Mouse (Mus musculus) embryonic facial prominence, embryonic 15.5 days (tissue): ENCODE data around the gene Il6ra. TPM values are rescaled to one million over a fixed set of nuclear protein-coding genes. Genes with fewer than 3 reads are reported as not detected.

Experiments
- ATAC-seq: fragments of 200-750 bp; cut with Nextera tagmentation; 2 replicates; pipeline ENCODE4 v1.8.0; 2017; ENCODE audit warnings: low read depth, moderate TSS enrichment; ENCODE audit not compliant: insufficient number of reproducible peaks, low FRiP score, low TSS enrichment
- H3K27ac ChIP-seq: fragments of 300-500 bp; sonication (generic); replicated peaks from 2 replicates; pipeline ENCODE4 v1.5.1; 2015; ENCODE audit warnings: mild to moderate bottlenecking, inconsistent platforms
- H3K27me3 ChIP-seq: fragments of 300-500 bp; sonication (generic); 2 replicates; pipeline ENCODE4 v1.6.1; 2015; ENCODE audit warnings: inconsistent platforms
- H3K36me3 ChIP-seq: fragments of 300-500 bp; sonication (generic); 2 replicates; pipeline ENCODE4 v1.6.1; 2015; ENCODE audit warnings: mild to moderate bottlenecking, inconsistent platforms
- H3K4me1 ChIP-seq: fragments of 300-500 bp; sonication (generic); 2 replicates; pipeline ENCODE4 v1.6.1; 2015; ENCODE audit warnings: inconsistent platforms
- H3K4me2 ChIP-seq: fragments of 300-500 bp; sonication (generic); replicated peaks from 2 replicates; pipeline ENCODE4 v1.6.1; 2015; ENCODE audit warnings: mild to moderate bottlenecking, inconsistent platforms
- H3K4me3 ChIP-seq: fragments of 300-500 bp; sonication (generic); replicated peaks from 2 replicates; pipeline ENCODE4 v1.5.1; 2015; ENCODE audit warnings: mild to moderate bottlenecking, inconsistent platforms
- H3K9ac ChIP-seq: fragments of 300-500 bp; sonication (generic); 2 replicates; pipeline ENCODE4 v1.6.1; 2015; ENCODE audit warnings: inconsistent platforms
- H3K9me3 ChIP-seq: fragments of 300-500 bp; sonication (generic); replicated peaks from 2 replicates; pipeline ENCODE4 v1.6.1; 2016; ENCODE audit warnings: inconsistent platforms
- WGBS: fragments of 180-500 bp; shearing (Covaris S2); methylation state at CpG from one replicate; pipeline ENCODE4 v1.1.7; 2015; 5-methylcytosine and 5-hydroxymethylcytosine counted together
- polyA plus RNA-seq: library from polyadenylated mRNA; unstranded; fragments of >200 nt; fragmentation: Nextera tagmentation; extraction: Ambion mirVana; gene quantifications from 2 replicates; pipeline ENCODE4 v1.2.1, GENCODE M21; 2015

The Il6ra gene
- polyA plus RNA-seq, 1 experiment from 2014 or later = 3.4 TPM

DNA sequence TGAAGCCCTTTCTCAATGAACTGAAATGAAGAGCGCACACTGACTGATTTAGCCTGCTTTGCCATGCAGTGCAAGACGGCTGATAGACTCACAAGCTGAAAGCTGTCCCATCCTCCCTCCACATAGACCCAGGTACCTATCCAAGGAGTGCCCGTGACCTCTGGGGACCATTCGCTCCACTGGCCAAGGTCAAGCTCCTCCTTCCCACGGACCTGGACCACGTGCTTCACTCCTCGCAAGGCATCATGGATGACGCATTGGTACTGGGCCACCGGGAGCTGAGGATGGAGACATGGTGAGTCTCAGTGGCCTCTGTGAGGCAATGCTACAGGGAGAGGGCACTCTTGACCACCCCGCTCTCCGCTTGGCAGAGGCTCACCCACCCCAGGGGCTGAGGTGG is 27.2 kb downstream of the Il6ra start:
- Histone ChIP-seq H3K9me3 (no peaks in the 10 kb centered on the region), H3K9ac (no peak overlapping the region), H3K36me3 (no peaks in the 10 kb centered on the region), H3K4me3 (no peak overlapping the region), H3K4me1 (no peaks in the 10 kb centered on the region), H3K4me2 (no peak overlapping the region), H3K27me3 (no peaks in the 10 kb centered on the region), H3K27ac (no peak overlapping the region)
- 92% methylated on average over 11 of the region's 11 CpGs for WGBS
- ATAC-seq = no peak

DNA sequence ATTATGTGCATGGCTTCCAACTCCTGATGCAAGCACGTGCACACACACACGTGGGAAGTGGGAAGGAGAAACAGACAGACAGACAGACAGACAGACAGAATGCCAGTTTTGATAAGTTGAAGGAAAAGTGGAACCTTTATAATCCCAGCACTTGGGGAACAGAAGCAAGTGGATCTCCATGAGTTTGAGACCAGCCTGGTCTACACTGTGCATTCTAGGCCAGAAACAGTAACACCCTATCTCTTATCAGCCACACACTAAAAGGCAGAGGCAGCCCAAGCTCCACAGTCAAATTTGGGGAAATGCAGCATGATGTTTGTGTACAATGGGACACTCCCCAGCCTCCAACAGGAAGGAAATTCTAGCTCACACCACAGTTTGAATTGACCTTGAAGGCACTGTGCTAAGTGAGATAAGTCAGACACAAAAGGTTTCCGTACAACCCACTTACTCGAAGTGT is 29.4 kb downstream of the Il6ra start:
- no peaks in the 10 kb centered on the region for H3K27me3 ChIP-seq
- no peaks in the 10 kb centered on the region for H3K36me3 ChIP-seq
- no peak overlapping the region for H3K27ac ChIP-seq
- H3K4me3 ChIP-seq = no peak overlapping the region
- H3K4me1 ChIP-seq = no peaks in the 10 kb centered on the region
- no peak overlapping the region for H3K4me2 ChIP-seq
- WGBS = 81% methylated on average over 4 of the region's 4 CpGs
- no peak overlapping the region for H3K9ac ChIP-seq
- no peaks in the 10 kb centered on the region for H3K9me3 ChIP-seq
- ATAC-seq = no peak

DNA sequence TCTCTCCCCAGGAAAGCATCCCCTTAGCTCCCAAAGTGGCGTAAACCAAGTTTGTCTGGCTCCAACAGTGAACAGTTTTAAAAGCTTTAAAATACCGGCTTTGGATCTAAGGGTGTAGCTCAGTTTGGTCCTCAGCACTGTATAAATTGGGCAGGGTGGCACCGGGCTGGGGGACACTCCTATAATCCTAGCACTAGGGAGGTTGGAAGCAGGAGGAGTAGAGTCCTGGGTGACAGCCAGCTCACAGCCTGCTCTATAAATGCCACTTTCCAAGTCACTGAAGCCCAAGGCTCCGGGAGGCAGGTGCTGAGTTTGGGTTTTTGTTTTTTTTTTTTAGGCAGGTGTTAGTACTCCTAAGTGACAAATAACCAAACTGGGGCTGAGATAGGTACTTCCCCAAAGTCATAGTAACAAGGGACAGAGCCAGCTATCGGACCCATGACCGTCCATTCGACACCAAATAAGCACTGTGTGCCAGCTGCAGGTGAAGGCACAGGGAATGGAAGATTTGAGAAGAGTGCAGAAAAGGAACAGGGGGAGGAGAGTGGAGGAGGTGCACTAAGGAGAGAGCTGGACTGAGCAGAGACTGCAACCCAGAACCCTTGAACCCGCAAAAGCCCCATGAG is 30.3 kb downstream of the Il6ra start:
- Histone ChIP-seq H3K4me2 (no peak overlapping the region), H3K36me3 (no peaks in the 10 kb centered on the region), H3K9ac (no peak overlapping the region), H3K4me1 (no peaks in the 10 kb centered on the region), H3K27ac (no peak overlapping the region), H3K4me3 (no peak overlapping the region), H3K27me3 (no peaks in the 10 kb centered on the region), H3K9me3 (no peaks in the 10 kb centered on the region)
- no peak for ATAC-seq
- WGBS = 75% methylated on average over 8 of the region's 8 CpGs

DNA sequence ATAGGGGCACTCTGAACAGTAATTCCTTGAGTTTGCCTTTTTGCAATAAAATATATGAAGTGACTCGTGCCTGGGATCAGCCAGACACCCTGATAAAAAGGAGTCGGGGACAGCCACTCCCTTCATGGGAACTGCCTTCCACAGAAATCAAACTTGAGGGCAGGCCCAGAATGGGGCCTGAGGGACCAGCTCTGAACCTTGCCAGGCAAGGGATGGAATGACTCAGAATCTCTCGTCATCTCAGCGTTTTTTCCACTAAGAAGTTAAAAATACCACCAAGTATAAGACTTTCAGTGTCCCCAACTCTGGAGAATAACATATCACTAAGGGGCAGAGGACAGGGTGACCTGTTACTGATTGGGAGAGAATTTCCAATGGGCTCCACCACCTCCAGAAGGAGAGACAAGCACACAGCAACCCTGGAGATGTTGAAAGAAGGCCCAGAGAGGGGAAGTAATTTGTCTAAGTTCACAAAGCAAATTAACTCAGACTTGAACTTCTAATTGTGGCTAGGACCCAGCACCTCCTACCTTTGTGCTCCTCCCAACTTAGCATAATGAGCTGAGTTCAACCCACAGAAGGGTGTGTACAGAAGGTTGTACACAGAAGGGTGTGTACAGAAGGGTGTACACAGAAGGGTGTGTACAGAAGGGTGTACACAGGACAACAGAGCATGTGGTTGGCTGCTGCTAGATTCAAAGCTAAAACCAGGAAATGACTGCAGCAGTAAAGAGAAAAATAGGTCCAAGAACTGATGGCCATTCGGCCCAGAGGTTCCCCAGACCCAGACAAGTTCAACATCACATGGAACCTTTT is 32.8 kb downstream of the Il6ra start:
- Histone ChIP-seq H3K27me3 (no peaks in the 10 kb centered on the region), H3K4me3 (no peak overlapping the region), H3K27ac (no peak overlapping the region), H3K4me2 (no peak overlapping the region), H3K36me3 (no peaks in the 10 kb centered on the region), H3K9ac (no peak overlapping the region), H3K9me3 (no peaks in the 10 kb centered on the region), H3K4me1 (no peaks in the 10 kb centered on the region)
- 65% methylated on average over 5 of the region's 5 CpGs for WGBS
- no peak for ATAC-seq

DNA sequence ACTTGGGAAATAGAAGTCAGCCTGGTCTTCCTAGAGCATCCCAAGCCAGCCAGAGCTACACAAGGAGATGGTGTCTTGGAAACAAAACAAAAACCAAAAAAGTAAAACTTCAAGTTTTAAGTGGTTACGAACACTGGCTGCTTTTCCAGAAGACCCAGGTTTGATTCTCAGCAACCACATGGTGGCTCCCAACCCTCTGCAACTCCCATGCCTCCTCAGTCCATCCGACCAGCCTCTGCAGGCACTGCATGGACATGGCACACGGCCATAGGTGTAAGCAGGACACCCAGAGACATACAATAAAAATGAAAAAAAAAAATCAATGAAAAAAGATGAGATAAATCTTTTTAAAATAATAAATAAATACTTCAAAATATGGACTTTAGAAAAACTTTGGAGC is 33.7 kb downstream of the Il6ra start:
- 70% methylated on average over 3 of the region's 3 CpGs for WGBS

DNA sequence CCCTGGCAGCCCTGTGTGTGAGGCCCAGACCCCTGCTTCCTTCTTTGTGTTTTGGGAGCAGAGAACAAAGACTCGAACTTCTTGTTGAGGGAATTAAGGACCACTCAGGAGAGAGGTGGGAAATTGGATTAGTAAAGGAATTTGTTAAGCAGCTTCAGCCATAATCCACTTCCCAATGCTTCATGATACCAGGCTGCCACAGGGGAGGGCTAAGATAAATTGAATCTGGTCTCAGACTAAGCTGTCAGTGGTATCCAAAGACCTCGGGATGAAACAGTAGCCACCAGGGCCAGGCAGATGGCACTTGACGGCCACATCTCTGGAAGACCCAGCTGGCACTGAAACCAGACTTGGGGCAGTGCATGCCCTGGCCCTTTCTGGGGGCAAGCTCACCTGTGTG is 34.5 kb downstream of the Il6ra start:
- no peak overlapping the region for H3K4me3 ChIP-seq
- WGBS = 18% methylated on average over 3 of the region's 3 CpGs
- no peak overlapping the region for H3K27ac ChIP-seq
- ATAC-seq = no peak
- no peak overlapping the region for H3K4me2 ChIP-seq
- no peaks in the 10 kb centered on the region for H3K4me1 ChIP-seq
- no peaks in the 10 kb centered on the region for H3K27me3 ChIP-seq
- no peak overlapping the region for H3K9ac ChIP-seq
- H3K36me3 ChIP-seq = no peaks in the 10 kb centered on the region
- H3K9me3 ChIP-seq = no peaks in the 10 kb centered on the region

More for the DNA sequence above, 33.7 kb downstream of the Il6ra start:
- Histone ChIP-seq H3K27me3 (no peaks in the 10 kb centered on the region), H3K36me3 (no peaks in the 10 kb centered on the region), H3K4me2 (no peak overlapping the region), H3K27ac (no peak overlapping the region), H3K9me3 (no peaks in the 10 kb centered on the region), H3K4me1 (no peaks in the 10 kb centered on the region), H3K9ac (no peak overlapping the region), H3K4me3 (no peak overlapping the region)
- ATAC-seq = no peak

DNA sequence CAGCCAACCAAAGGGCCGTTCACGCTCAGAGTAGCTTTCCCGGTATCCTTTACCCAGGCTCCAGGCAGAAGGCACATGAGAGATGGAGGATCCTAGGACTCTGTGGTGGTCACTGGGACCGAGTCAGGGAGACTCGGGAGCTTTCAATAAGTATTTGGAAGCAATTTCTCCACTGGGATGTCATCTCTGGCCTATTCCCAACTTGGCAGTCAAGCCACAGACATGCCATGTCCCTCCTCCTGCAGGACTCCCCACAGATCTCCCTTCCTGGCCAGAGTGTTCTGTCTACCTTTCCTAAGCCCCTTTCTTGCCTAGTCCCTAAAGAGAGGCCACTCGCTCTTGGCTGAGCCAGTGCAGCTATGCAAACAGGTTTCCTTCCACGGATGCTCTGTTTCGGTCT is 35.9 kb downstream of the Il6ra start:
- ATAC-seq = no peak
- Histone ChIP-seq H3K9me3 (no peaks in the 10 kb centered on the region), H3K4me1 (peaks cover 10% of the 10 kb centered on the region; the same call in 1 of the 2 replicates), H3K27me3 (no peaks in the 10 kb centered on the region), H3K27ac (no peak overlapping the region), H3K4me2 (no peak overlapping the region), H3K4me3 (no peak overlapping the region), H3K36me3 (no peaks in the 10 kb centered on the region), H3K9ac (no peak overlapping the region)
- WGBS = 75% methylated on average over 8 of the region's 8 CpGs

DNA sequence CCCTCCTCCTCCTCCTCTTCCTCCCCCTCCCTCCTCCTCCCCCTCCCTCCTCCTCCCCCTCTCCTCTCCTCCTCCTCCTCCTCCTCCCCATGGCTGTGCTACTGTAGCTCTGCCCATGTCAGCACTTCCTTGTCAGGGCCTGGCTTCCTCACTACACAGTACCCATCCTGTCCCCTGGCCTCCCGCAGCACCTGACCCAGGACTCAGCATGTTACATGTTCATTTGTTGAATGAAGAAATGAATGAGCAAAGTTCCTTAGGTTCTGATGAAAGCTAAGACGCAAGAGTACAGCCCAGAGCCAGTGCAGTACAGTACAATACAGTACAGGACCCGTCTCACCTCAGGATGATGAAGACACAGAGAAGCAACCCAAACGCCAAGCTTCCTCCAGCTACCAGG is 36.5 kb downstream of the Il6ra start:
- Histone ChIP-seq H3K4me1 (peaks cover 12% of the 10 kb centered on the region; the same call in 1 of the 2 replicates), H3K27me3 (no peaks in the 10 kb centered on the region), H3K9me3 (no peaks in the 10 kb centered on the region), H3K4me2 (no peak overlapping the region), H3K36me3 (no peaks in the 10 kb centered on the region), H3K4me3 (no peak overlapping the region), H3K27ac (no peak overlapping the region), H3K9ac (no peak overlapping the region)
- ATAC-seq = no peak
- WGBS = 69% methylated on average over 4 of the region's 4 CpGs

DNA sequence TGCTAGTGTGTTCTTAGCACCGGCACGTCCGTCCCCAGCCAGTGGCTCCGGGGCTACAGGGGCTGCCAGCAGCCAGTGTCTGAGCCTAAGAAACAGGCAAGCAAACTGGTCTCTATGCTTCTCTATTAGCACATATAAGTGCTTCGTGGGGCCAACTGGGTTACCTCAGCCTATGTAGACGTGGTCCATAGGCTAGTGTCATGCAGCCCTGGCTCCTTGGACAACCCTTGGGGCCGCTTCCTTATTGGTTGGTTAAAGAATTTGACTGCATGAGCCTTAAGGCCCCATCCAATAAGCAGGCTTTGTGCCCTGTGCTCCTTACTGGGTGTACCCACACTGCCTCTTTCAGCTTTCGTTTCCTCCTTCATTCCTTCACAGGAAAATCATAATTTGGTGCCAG is 37.2 kb downstream of the Il6ra start:
- H3K4me1 ChIP-seq = peaks cover 15% of the 10 kb centered on the region
- H3K9ac ChIP-seq = no peak overlapping the region
- no peaks in the 10 kb centered on the region for H3K27me3 ChIP-seq
- H3K4me2 ChIP-seq = no peak overlapping the region
- WGBS = 84% methylated on average over 8 of the region's 8 CpGs
- no peaks in the 10 kb centered on the region for H3K36me3 ChIP-seq
- no peak overlapping the region for H3K27ac ChIP-seq
- no peak for ATAC-seq
- H3K4me3 ChIP-seq = no peak overlapping the region
- no peaks in the 10 kb centered on the region for H3K9me3 ChIP-seq

DNA sequence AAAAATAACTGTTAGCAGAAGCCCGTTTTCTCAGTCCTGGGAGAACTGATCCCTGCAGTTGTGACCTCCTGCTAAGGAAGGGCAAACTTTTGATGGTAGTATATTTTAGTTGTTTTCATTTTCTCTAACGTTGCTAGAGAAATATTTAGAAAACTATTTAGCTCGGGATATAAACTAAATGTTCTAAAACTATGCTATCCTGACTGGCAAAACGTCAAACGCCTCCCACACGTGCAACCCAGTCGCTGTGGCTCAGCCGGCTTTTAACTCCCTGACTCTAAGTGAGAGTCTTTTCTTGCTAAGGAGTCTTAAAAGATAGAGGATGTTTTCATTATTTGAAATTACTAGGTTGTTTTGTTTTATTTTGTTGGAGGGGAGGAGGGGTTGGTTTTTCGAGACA is 38.0 kb downstream of the Il6ra start:
- WGBS = 71% methylated on average over 9 of the region's 9 CpGs
- H3K4me2 ChIP-seq = no peak overlapping the region
- H3K9me3 ChIP-seq = no peaks in the 10 kb centered on the region
- ATAC-seq = no peak
- no peaks in the 10 kb centered on the region for H3K27me3 ChIP-seq
- no peak overlapping the region for H3K4me3 ChIP-seq
- H3K4me1 ChIP-seq = peaks cover 22% of the 10 kb centered on the region
- H3K36me3 ChIP-seq = no peaks in the 10 kb centered on the region
- no peak overlapping the region for H3K9ac ChIP-seq
- no peak overlapping the region for H3K27ac ChIP-seq

DNA sequence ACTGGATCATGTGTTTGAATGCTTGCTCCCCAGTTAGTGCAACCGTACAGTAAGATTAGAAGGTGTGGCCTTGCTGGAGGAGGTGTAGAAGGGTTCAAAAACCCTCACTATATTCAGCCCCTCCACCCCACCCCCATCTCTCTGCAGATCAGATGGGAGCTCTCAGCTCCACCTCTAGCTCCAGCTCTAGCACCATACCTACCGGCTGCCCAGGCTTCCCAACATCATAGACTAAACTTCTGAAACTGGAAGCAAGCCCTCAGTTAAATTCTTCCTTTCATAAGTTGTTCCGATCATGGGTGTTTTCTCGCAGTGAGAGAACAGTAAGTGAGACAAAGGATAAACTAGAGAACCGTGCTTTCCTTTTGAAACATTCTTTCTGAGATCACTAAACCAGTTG is 38.9 kb downstream of the Il6ra start:
- no peak for ATAC-seq
- Histone ChIP-seq H3K36me3 (no peaks in the 10 kb centered on the region), H3K27ac (no peak overlapping the region), H3K27me3 (no peaks in the 10 kb centered on the region), H3K4me3 (no peak overlapping the region), H3K4me1 (peaks cover 28% of the 10 kb centered on the region), H3K9ac (no peak overlapping the region), H3K9me3 (no peaks in the 10 kb centered on the region), H3K4me2 (no peak overlapping the region)
- WGBS = 82% methylated on average over 5 of the region's 5 CpGs

DNA sequence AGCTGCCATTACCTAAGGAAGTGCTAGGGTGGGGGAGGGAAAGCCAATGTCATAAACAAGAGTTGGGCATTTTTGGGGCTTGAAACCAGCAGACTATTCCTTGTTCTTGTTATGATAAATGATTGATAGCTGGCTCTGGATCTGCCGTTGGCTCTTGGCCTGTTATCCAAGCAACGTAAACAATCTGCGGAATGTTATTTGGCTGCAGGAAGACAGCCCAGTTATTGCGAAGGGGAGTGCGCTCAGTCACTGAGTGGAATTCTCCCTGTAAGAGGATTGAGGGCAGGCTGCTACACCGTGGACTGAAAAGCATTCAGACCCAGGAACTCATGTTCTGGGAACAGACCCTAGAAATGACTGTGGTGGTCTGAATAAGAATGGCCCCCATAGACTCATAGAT is 40.3 kb downstream of the Il6ra start:
- 60% methylated on average over 6 of the region's 6 CpGs for WGBS
- H3K36me3 ChIP-seq = no peaks in the 10 kb centered on the region
- no peak overlapping the region for H3K4me2 ChIP-seq
- no peak for ATAC-seq
- no peaks in the 10 kb centered on the region for H3K27me3 ChIP-seq
- H3K9ac ChIP-seq = no peak overlapping the region
- no peaks in the 10 kb centered on the region for H3K9me3 ChIP-seq
- H3K27ac ChIP-seq = no peak overlapping the region
- H3K4me3 ChIP-seq = no peak overlapping the region
- peaks cover 39% of the 10 kb centered on the region for H3K4me1 ChIP-seq
